Mouse (Mus musculus) forebrain, embryonic 14.5 days (tissue): Measurements from ENCODE around the gene Ttc30b. TPM values are rescaled to one million over a fixed set of nuclear protein-coding genes. Genes with fewer than 3 reads are reported as not detected.

ENCODE experiments used
- ATAC-seq: fragments of 200-750 bp; cut with Nextera tagmentation; 2 replicates; pipeline ENCODE4 v1.8.0; 2017; ENCODE audit warnings: mild to moderate bottlenecking, moderate library complexity
- DNase-seq: peaks from one replicate; pipeline ENCODE4 v3.0.0-alpha.2; 2015; ENCODE audit warnings: low spot score
- H3K27ac ChIP-seq: fragments of 300-500 bp; sonication (generic); 2 replicates; pipeline ENCODE4 v1.5.1; 2014; ENCODE audit warnings: low read depth, mild to moderate bottlenecking, control low read depth, low read length, moderate library complexity
- H3K27me3 ChIP-seq: fragments of 300-500 bp; sonication (generic); replicated peaks from 2 replicates; pipeline ENCODE4 v1.6.1; 2014; ENCODE audit warnings: low read length, control low read depth, mixed read lengths; ENCODE audit not compliant: control insufficient read depth, insufficient read depth
- H3K36me3 ChIP-seq: fragments of 300-500 bp; sonication (generic); 2 replicates; pipeline ENCODE4 v1.6.1; 2014; ENCODE audit warnings: low read length, control low read depth; ENCODE audit not compliant: control insufficient read depth, insufficient read depth
- H3K4me1 ChIP-seq: fragments of 300-500 bp; sonication (generic); 2 replicates; pipeline ENCODE4 v1.6.1; 2014; ENCODE audit warnings: antibody characterized with exemption, low read length, control low read depth; ENCODE audit not compliant: control insufficient read depth, insufficient read depth
- H3K4me2 ChIP-seq: fragments of 300-500 bp; sonication (generic); 2 replicates; pipeline ENCODE4 v1.6.1; 2014; ENCODE audit warnings: mild to moderate bottlenecking, control low read depth, low read length
- H3K4me3 ChIP-seq: fragments of 300-500 bp; sonication (generic); 2 replicates; pipeline ENCODE4 v1.5.1; 2014; ENCODE audit warnings: low read depth, low read length, control low read depth
- H3K9ac ChIP-seq: fragments of 300-500 bp; sonication (generic); 2 replicates; pipeline ENCODE4 v1.6.1; 2014; ENCODE audit warnings: mild to moderate bottlenecking, low read length, control low read depth, moderate library complexity
- H3K9me3 ChIP-seq: fragments of 300-500 bp; sonication (generic); replicated peaks from 2 replicates; pipeline ENCODE4 v1.6.1; 2016; ENCODE audit warnings: low read length, control low read depth, mixed read lengths; ENCODE audit not compliant: control insufficient read depth
- WGBS: fragments of 180-500 bp; shearing (Covaris S2); extraction: QIAGEN DNeasy Blood & Tissue Kit; methylation state at CpG from one replicate; pipeline ENCODE4 v1.1.7; 2014; 5-methylcytosine and 5-hydroxymethylcytosine counted together
- polyA plus RNA-seq: library from polyadenylated mRNA; unstranded; fragments of >200 nt; fragmentation: Nextera tagmentation; extraction: Ambion mirVana; gene quantifications from 2 replicates; pipeline ENCODE4 v1.2.1, GENCODE M21; 2014

Ttc30b gene
- polyA plus RNA-seq, 1 experiment from 2014 or later: 20.8 TPM

DNA sequence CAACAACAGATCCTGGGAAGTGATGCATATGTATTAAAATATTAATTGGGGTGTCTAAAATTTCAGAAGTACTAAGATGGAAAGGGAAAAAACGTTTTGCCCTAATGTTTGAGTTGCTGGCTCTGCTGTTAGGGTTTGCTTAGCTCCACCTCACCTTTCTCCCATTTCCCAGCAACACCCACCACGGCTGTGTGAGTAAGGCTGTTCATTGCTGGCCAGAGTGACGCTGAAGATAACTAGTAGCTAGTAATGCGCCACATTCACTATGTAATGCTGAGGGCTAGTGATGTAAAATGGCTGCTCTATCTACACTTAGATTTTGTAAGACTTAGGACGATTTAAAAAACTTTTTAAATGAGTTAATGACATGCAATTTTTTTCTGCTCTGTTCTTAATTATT, 42.7 kb downstream of the Ttc30b start:
- Histone ChIP-seq H3K9ac (no peak overlapping the region), H3K4me2 (no peak overlapping the region), H3K4me3 (no peak overlapping the region), H3K27ac (no peak overlapping the region), H3K27me3 (no peaks in the 10 kb centered on the region), H3K36me3 (0 out of 2 replicates have a peak, but pooled peaks cover 6% of the 10 kb centered on the region), H3K9me3 (0 out of 2 replicates have a peak, but pooled peaks cover 4% of the 10 kb centered on the region), H3K4me1 (no peaks in the 10 kb centered on the region)
- ATAC-seq (no peak), DNase-seq (no peak)
- 88% methylated on average over 5 of the region's 5 CpGs for WGBS

GRCm38 (mm10) chr2:75891981-75892380, 46.4 kb downstream of the Ttc30b start:
- WGBS: 46% methylated on average over 4 of the region's 4 CpGs

More at GRCm38 (mm10) chr2:75891981-75892380, 46.4 kb downstream of the Ttc30b start:
- H3K4me2 ChIP-seq: no peak overlapping the region
- H3K4me3 ChIP-seq: no peak overlapping the region
- no peaks in the 10 kb centered on the region for H3K4me1 ChIP-seq
- H3K27ac ChIP-seq: no peak overlapping the region
- DNase-seq: peak; percentile 31
- no peak overlapping the region for H3K9ac ChIP-seq
- H3K9me3 ChIP-seq: no peaks in the 10 kb centered on the region
- H3K36me3 ChIP-seq: peaks cover 7% of the 10 kb centered on the region
- ATAC-seq: no peak
- no peaks in the 10 kb centered on the region for H3K27me3 ChIP-seq

Other genes starting within 250 kb of the Ttc30b start
- gene Nfe2l2, start 233.9 kb downstream of the Ttc30b start, polyA plus RNA-seq: 17.7 and 17.9 TPM in 2 replicates
- gene Agps, start 106.4 kb downstream of the Ttc30b start, polyA plus RNA-seq: 18.5 and 21.0 TPM in 2 replicates
- gene Ttc30a2, start 39.6 kb upstream of the Ttc30b start, polyA plus RNA-seq: 0.90 and 1.6 TPM in 2 replicates
- gene Ttc30a1, start 43.4 kb upstream of the Ttc30b start, polyA plus RNA-seq: 8.8 and 10.4 TPM in 2 replicates